Mouse (Mus musculus) spleen, postnatal 36 days (tissue): ENCODE data around the gene Magi1.
"Not testable (repeated sequence)": the region's sequence is repeated elsewhere in the genome, so short reads cannot be mapped to it uniquely, and the experiment has no call there.

ENCODE experiments used
- DNase-seq, 2 experiments: peaks; one replicate each; pipeline ENCODE4 v3.0.0; 2022; ENCODE audit warnings: low spot score in 2 of 2, mixed read lengths in 1 of 2

The Magi1 gene

DNA sequence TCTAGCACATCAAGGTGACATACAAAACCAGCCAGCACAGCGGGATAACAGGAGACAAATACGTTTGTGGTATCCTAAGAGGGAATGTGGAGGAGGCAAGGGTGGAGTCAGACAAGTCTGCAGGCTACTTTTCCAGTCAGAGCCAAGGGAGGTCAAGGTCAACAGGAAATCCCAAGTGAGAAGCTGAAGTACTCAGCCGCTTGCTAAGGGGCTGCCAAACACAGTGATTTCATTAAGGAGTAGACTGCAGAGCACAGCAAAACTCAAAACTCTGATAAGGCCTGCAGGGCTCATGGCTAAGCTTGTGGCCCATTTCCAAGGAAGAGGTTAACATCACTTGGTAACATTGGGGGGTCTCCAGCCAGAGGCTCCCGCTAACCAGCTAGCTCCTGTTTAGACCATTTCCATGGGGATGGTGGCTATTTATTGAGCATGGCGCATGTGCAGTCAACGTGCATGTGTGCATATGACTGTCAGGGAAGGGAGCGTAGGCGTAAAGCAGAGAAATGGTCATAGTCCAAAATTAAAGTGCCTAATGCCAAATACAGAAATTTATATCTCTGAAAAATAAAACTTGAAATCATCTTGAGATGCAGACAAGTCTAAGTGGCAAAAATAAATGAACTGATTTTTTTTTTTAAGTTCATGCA, 635.0 kb downstream of the Magi1 start:
- peak in 1 of 2 experiments; percentile 13 for DNase-seq

DNA sequence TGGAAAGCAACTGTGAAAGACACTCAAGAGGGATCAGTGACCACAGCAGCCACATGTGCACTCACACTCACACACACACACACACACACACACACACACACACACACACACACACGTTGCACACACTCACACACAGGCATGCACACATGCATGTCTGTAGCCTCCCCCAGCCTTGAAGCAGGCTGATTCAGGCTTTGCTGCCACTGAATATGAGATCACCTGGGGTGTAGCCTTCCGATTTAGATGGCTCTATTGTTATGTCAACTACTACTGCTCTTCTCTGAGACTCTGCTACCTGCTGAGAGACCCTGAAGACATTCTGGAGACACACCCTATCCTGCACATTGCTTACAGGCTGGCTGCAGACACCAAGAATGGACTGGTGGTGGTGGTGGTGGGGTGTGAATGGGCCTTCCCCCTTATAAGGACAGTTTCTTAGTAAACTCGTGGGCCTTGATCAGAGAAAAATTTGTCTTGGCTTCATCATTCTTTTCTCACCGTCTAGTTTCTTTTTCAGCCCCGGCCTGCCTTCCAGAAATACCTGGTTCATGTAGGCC, 653.9 kb downstream of the Magi1 start:
- not testable (repeated sequence) for DNase-seq

DNA sequence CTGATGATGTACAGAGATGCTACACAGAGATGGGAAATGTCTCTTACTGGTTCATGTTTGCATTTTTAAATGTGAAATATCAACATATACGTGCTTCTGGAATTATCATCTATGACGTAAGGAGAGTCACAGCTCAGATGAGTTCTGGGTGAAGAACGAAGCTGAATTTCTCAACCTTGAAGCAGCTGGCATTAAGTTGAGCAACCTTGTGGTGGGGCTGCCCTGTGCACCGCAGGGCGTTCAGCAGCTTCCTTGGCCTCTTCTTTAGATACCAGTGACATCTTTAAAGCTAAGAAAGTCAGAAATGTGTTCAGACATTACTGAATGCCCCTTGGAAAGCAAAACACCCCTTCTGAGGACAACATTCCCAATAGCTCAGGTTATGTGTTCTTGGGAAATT, 656.5 kb downstream of the Magi1 start:
- DNase-seq, result no peak
